Mouse (Mus musculus): Measurements from ENCODE around the gene Ugt1a6a.
"Not testable (repeated sequence)": the region's sequence is repeated elsewhere in the genome, so short reads cannot be mapped to it uniquely, and the experiment has no call there.

GRCm38 (mm10) chr1:88223011-88223515 is 88.5 kb downstream of the Ugt1a6a start:
- TF ChIP-seq POLR2A (IDR thresholded peaks at IDR 0.05; ENCODE audit: low read depth, low read length); CTCF (IDR thresholded peaks at IDR 0.05; ENCODE audit: extremely low read depth, insufficient read length, insufficient replicate concordance, low read depth, low read length): not testable (repeated sequence)

Data from small intestine, adult 2 months (tissue).